Comparison of ENCODE assay signal across 22 mouse cellular contexts in the genomic region with DNA sequence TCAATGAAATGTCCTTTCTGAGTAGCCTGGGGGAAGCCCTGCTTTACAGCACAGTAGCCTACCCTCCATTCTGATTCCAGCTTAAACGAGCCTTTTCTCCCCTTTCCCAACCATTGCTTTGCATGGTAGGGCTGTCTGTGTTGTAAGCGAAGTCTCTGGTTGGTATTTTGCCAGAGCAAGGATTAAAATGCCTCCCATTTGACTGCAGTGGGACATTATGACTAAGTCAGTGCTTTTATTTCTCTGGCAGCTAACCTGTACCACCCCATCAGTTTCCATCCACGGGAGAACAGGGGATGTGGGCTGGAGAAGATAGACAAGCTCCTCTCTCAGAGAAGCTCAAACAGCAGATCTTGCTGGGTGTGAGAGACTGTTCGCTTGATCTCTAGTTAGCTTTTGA. TPM values are rescaled to one million over a fixed set of nuclear protein-coding genes. Genes with fewer than 3 reads are reported as not detected.
A peak's percentile ranks its signal among the peaks of the same experiment; 100 is the strongest.
DNase-seq lines count a peak whose midpoint lies in the region; ATAC-seq lines count a peak whose summit lies in the region.
"Had no signal": no experiment of that assay in that cellular context is flagged by ENCODE, and none has a peak within 500 bp of the region (broad histone marks: within the 10 kb centered on the region; RNA-seq: fewer than 3 reads in every experiment).

No protein-coding gene starts in this region.

- H3K9me3 ChIP-seq in embryonic facial prominence, embryonic 14.5 days (ENCODE audit: control insufficient read depth, low read length): no peaks in the 10 kb centered on the region
- no peaks in the 10 kb centered on the region for H3K9me3 ChIP-seq in embryonic facial prominence, embryonic 10.5 days
- no peaks in the 10 kb centered on the region for H3K9me3 ChIP-seq in kidney, embryonic 14.5 days (ENCODE audit: control insufficient read depth, low read length)
- H3K9me3 ChIP-seq: embryonic facial prominence, embryonic 15.5 days; midbrain, embryonic 13.5 days; stomach, embryonic 15.5 days had no signal

- H3K4me2 ChIP-seq in embryonic facial prominence, embryonic 14.5 days (ENCODE audit: low read depth, low read length): no peak overlapping the region
- no peak overlapping the region for H3K4me2 ChIP-seq in kidney, embryonic 14.5 days (replicated peaks; ENCODE audit: low read depth, low read length)
- H3K4me2 ChIP-seq: embryonic facial prominence, embryonic 15.5 days; heart, embryonic 11.5 days; midbrain, embryonic 13.5 days; stomach, embryonic 15.5 days had no signal

- WGBS in embryonic facial prominence, embryonic 14.5 days: 61% methylated on average over 4 of the region's 4 CpGs
- WGBS in embryonic facial prominence, embryonic 10.5 days: 75% methylated on average over 4 of the region's 4 CpGs
- 77% methylated on average over 4 of the region's 4 CpGs for WGBS in kidney, embryonic 14.5 days

- H3K9ac ChIP-seq in embryonic facial prominence, embryonic 14.5 days (ENCODE audit: low read depth, low read length): no peak overlapping the region
- no peak overlapping the region for H3K9ac ChIP-seq in kidney, embryonic 14.5 days (ENCODE audit: low read depth, low read length)
- H3K9ac ChIP-seq: embryonic facial prominence, embryonic 15.5 days; midbrain, embryonic 13.5 days; stomach, embryonic 15.5 days had no signal

- peaks cover 8% of the 10 kb centered on the region; the same call in 1 of the 2 replicates for H3K4me1 ChIP-seq in embryonic facial prominence, embryonic 14.5 days (ENCODE audit: control insufficient read depth, insufficient read depth, low read length)
- H3K4me1 ChIP-seq in embryonic facial prominence, embryonic 10.5 days: no peaks in the 10 kb centered on the region
- H3K4me1 ChIP-seq in kidney, embryonic 14.5 days (ENCODE audit: control insufficient read depth, insufficient read depth, low read length): no peaks in the 10 kb centered on the region
- H3K4me1 ChIP-seq: embryonic facial prominence, embryonic 15.5 days had no signal

- H3K36me3 ChIP-seq in embryonic facial prominence, embryonic 14.5 days (ENCODE audit: control insufficient read depth, insufficient read depth, low read length): no peaks in the 10 kb centered on the region
- H3K36me3 ChIP-seq in embryonic facial prominence, embryonic 10.5 days (replicated peaks): no peaks in the 10 kb centered on the region; the same call in 1 of the 2 replicates
- H3K36me3 ChIP-seq in kidney, embryonic 14.5 days (ENCODE audit: control insufficient read depth, insufficient read depth, low read length): no peaks in the 10 kb centered on the region
- H3K36me3 ChIP-seq: embryonic facial prominence, embryonic 15.5 days; midbrain, embryonic 13.5 days; stomach, embryonic 15.5 days had no signal

- no peaks in the 10 kb centered on the region for H3K27me3 ChIP-seq in embryonic facial prominence, embryonic 14.5 days (replicated peaks; ENCODE audit: control insufficient read depth, insufficient read depth, low read length)
- H3K27me3 ChIP-seq in embryonic facial prominence, embryonic 10.5 days (replicated peaks; ENCODE audit: low read depth, poor library complexity, severe bottlenecking): no peaks in the 10 kb centered on the region
- no peaks in the 10 kb centered on the region for H3K27me3 ChIP-seq in kidney, embryonic 14.5 days (ENCODE audit: control insufficient read depth, insufficient read depth, low read length)
- H3K27me3 ChIP-seq: embryonic facial prominence, embryonic 15.5 days; midbrain, embryonic 13.5 days; stomach, embryonic 15.5 days had no signal

- no peak for ATAC-seq in embryonic facial prominence, embryonic 14.5 days (ENCODE audit: low read depth)
- ATAC-seq in kidney, embryonic 14.5 days (ENCODE audit: low FRiP score, low TSS enrichment): no peak
- ATAC-seq: activated CD4-positive, CD25-positive, alpha-beta regulatory T cell, adult 4 months; hindbrain, embryonic 16.5 days; midbrain, embryonic 13.5 days had no signal

- peak; percentile 49 for DNase-seq in embryonic facial prominence, embryonic 14.5 days (ENCODE audit: low spot score)
- no peak for DNase-seq in embryonic facial prominence, embryonic 10.5 days (ENCODE audit: low spot score)
- DNase-seq in layer of hippocampus, adult 11-12 months (ENCODE audit: low spot score): peak; percentile 26
- no peak for DNase-seq in layer of hippocampus, postnatal 36 days
- peak; percentile 33 for DNase-seq in 3T3-L1 (ENCODE audit: low read depth, low spot score)
- DNase-seq in cerebellum, adult 9-11 months: peak; percentile 46
- no peak for DNase-seq in kidney, postnatal 36 days
- DNase-seq: adrenal gland, postnatal 14 days; B cell, adult 2 months; kidney, adult 11 months; kidney, postnatal 10 days; left cerebral cortex, postnatal 4 days; lung, adult 18-20 months; thymus, postnatal 25 days had no signal

- H3K4me3 ChIP-seq in embryonic facial prominence, embryonic 14.5 days (ENCODE audit: low read depth, low read length): no peak overlapping the region
- H3K4me3 ChIP-seq in embryonic facial prominence, embryonic 10.5 days: no peak overlapping the region
- no peak overlapping the region for H3K4me3 ChIP-seq in kidney, embryonic 14.5 days (ENCODE audit: low read length)
- H3K4me3 ChIP-seq: embryonic facial prominence, embryonic 15.5 days; midbrain, embryonic 13.5 days; stomach, embryonic 15.5 days had no signal

- no peak overlapping the region for H3K27ac ChIP-seq in embryonic facial prominence, embryonic 14.5 days (replicated peaks; ENCODE audit: low read depth, low read length)
- no peak overlapping the region for H3K27ac ChIP-seq in embryonic facial prominence, embryonic 10.5 days (replicated peaks)
- no peak overlapping the region for H3K27ac ChIP-seq in kidney, embryonic 14.5 days (ENCODE audit: low read depth, low read length)
- H3K27ac ChIP-seq: embryonic facial prominence, embryonic 15.5 days; macrophage; midbrain, embryonic 13.5 days; stomach, embryonic 15.5 days had no signal

RNA-seq across cellular contexts. Expression of a gene that starts 24.2 kb away (rescaled TPM):
- polyA plus RNA-seq in embryonic facial prominence, embryonic 14.5 days (2014; fragmentation: Nextera tagmentation; extraction: Ambion mirVana): 31.0 and 31.5 TPM in 2 replicates
- 22.0 and 29.1 TPM in 2 replicates for polyA plus RNA-seq in embryonic facial prominence, embryonic 10.5 days (2016; fragmentation: Nextera tagmentation; extraction: Ambion mirVana)
- total RNA-seq in layer of hippocampus, postnatal 36 days (2021): 10 to 100 TPM; 54.1 to 55.5 TPM
- 31.2 and 31.5 TPM in 2 replicates for polyA plus RNA-seq in kidney, embryonic 14.5 days (2014; fragmentation: Nextera tagmentation; extraction: Ambion mirVana)

Comparison
In these comparisons a context has a peak if more than half of its experiments do, and no peak if none do; other contexts are left out.
1. DNase-seq: peak in embryonic facial prominence, embryonic 14.5 days (single experiment), layer of hippocampus, adult 11-12 months (single experiment), 3T3-L1 (single experiment) and cerebellum, adult 9-11 months (single experiment); none in embryonic facial prominence, embryonic 10.5 days (single experiment), layer of hippocampus, postnatal 36 days (0 of 2) and kidney, postnatal 36 days (0 of 2).